Mouse (Mus musculus) heart, embryonic 12.5 days (tissue): ENCODE measurements around the gene Rtn1. TPM values are rescaled to one million over a fixed set of nuclear protein-coding genes. Genes with fewer than 3 reads are reported as not detected.

Experiments used
- ATAC-seq: fragments of 200-750 bp; cut with Nextera tagmentation; 2 replicates; pipeline ENCODE4 v1.8.0; 2017; ENCODE audit warnings: moderate TSS enrichment, moderate library complexity; ENCODE audit not compliant: insufficient number of reproducible peaks, low FRiP score
- H3K27ac ChIP-seq: fragments of 300-500 bp; sonication (generic); 2 replicates; pipeline ENCODE4 v1.5.1; 2016; ENCODE audit warnings: mild to moderate bottlenecking, moderate library complexity; ENCODE audit not compliant: poor library complexity, severe bottlenecking
- H3K27me3 ChIP-seq: fragments of 300-500 bp; sonication (generic); replicated peaks from 2 replicates; pipeline ENCODE4 v1.6.1; 2016; ENCODE audit warnings: mild to moderate bottlenecking, moderate library complexity
- H3K36me3 ChIP-seq: fragments of 300-500 bp; sonication (generic); 2 replicates; pipeline ENCODE4 v1.6.1; 2016; ENCODE audit warnings: mild to moderate bottlenecking, moderate library complexity
- H3K4me1 ChIP-seq: fragments of 300-500 bp; sonication (generic); replicated peaks from 2 replicates; pipeline ENCODE4 v1.6.1; 2016; ENCODE audit warnings: mild to moderate bottlenecking
- H3K4me2 ChIP-seq: fragments of 300-500 bp; sonication (generic); 2 replicates; pipeline ENCODE4 v1.6.1; 2016; ENCODE audit warnings: mild to moderate bottlenecking, moderate library complexity
- H3K4me3 ChIP-seq: fragments of 300-500 bp; sonication (generic); 2 replicates; pipeline ENCODE4 v1.5.1; 2016; ENCODE audit warnings: mild to moderate bottlenecking
- H3K9ac ChIP-seq: fragments of 300-500 bp; sonication (generic); 2 replicates; pipeline ENCODE4 v1.6.1; 2016; ENCODE audit warnings: mild to moderate bottlenecking, moderate library complexity
- H3K9me3 ChIP-seq: fragments of 300-500 bp; sonication (generic); replicated peaks from 2 replicates; pipeline ENCODE4 v1.6.1; 2016; ENCODE audit warnings: mild to moderate bottlenecking, moderate library complexity
- WGBS: fragments of 180-500 bp; shearing (Covaris S2); methylation state at CpG from one replicate; pipeline ENCODE4 v1.1.7; 2016; 5-methylcytosine and 5-hydroxymethylcytosine counted together
- polyA plus RNA-seq: library from polyadenylated mRNA; unstranded; fragments of >200 nt; fragmentation: Nextera tagmentation; extraction: Ambion mirVana; gene quantifications from 2 replicates; pipeline ENCODE4 v1.2.1, GENCODE M21; 2016

Gene Rtn1
- polyA plus RNA-seq, 1 experiment from 2014 or later = 18.4 TPM

- Histone ChIP-seq H3K36me3 (no peaks in the 10 kb centered on the region), H3K4me3 (no peak overlapping the region), H3K4me2 (no peak overlapping the region), H3K9ac (no peak overlapping the region), H3K4me1 (peaks cover 4% of the 10 kb centered on the region; the same call in 1 of the 2 replicates), H3K27ac (no peak overlapping the region), H3K27me3 (no peaks in the 10 kb centered on the region), H3K9me3 (no peaks in the 10 kb centered on the region)
- ATAC-seq = no peak
- 60% methylated on average over 4 of the region's 4 CpGs for WGBS
These were observed 85.1 kb downstream of the Rtn1 start for GRCm38 (mm10) chr12:72323778-72324177.

GRCm38 (mm10) chr12:72315732-72316465, 93.0 kb downstream of the Rtn1 start:
- Histone ChIP-seq H3K27ac (no peak overlapping the region), H3K9ac (no peak overlapping the region), H3K9me3 (no peaks in the 10 kb centered on the region), H3K27me3 (no peaks in the 10 kb centered on the region), H3K4me3 (no peak overlapping the region), H3K4me2 (no peak overlapping the region), H3K36me3 (no peaks in the 10 kb centered on the region), H3K4me1 (no peaks in the 10 kb centered on the region)
- ATAC-seq = no peak
- WGBS = 65% methylated on average over 15 of the region's 15 CpGs

- ATAC-seq = no peak
- 74% methylated on average over 6 of the region's 6 CpGs for WGBS
- Histone ChIP-seq H3K4me2 (no peak overlapping the region), H3K4me3 (no peak overlapping the region), H3K27me3 (peaks cover 7% of the 10 kb centered on the region; the same call in 1 of the 2 replicates), H3K9me3 (no peaks in the 10 kb centered on the region), H3K27ac (no peak overlapping the region), H3K36me3 (no peaks in the 10 kb centered on the region), H3K4me1 (no peaks in the 10 kb centered on the region), H3K9ac (no peak overlapping the region)
These were observed 98.0 kb downstream of the Rtn1 start for GRCm38 (mm10) chr12:72310818-72311217.

- H3K27ac ChIP-seq = no peak overlapping the region
- H3K36me3 ChIP-seq = no peaks in the 10 kb centered on the region
- H3K4me2 ChIP-seq = no peak overlapping the region
- no peak for ATAC-seq
- WGBS = 60% methylated on average over 8 of the region's 8 CpGs
- peaks cover 21% of the 10 kb centered on the region for H3K27me3 ChIP-seq
- no peaks in the 10 kb centered on the region for H3K4me1 ChIP-seq
- H3K4me3 ChIP-seq = no peak overlapping the region
- no peaks in the 10 kb centered on the region for H3K9me3 ChIP-seq
- no peak overlapping the region for H3K9ac ChIP-seq
These were observed 100.3 kb downstream of the Rtn1 start for GRCm38 (mm10) chr12:72308506-72308905.

- WGBS = 81% methylated on average over 11 of the region's 11 CpGs
- no peak overlapping the region for H3K27ac ChIP-seq
- no peak overlapping the region for H3K9ac ChIP-seq
- H3K4me1 ChIP-seq = no peaks in the 10 kb centered on the region
- no peaks in the 10 kb centered on the region for H3K9me3 ChIP-seq
- peaks cover 26% of the 10 kb centered on the region for H3K27me3 ChIP-seq
- ATAC-seq = no peak
- no peak overlapping the region for H3K4me3 ChIP-seq
- no peak overlapping the region for H3K4me2 ChIP-seq
- H3K36me3 ChIP-seq = no peaks in the 10 kb centered on the region
These were observed 102.6 kb downstream of the Rtn1 start for GRCm38 (mm10) chr12:72306281-72306680.

- Histone ChIP-seq H3K9ac (no peak overlapping the region), H3K27me3 (peaks cover 26% of the 10 kb centered on the region), H3K4me3 (no peak overlapping the region), H3K4me2 (no peak overlapping the region), H3K4me1 (no peaks in the 10 kb centered on the region), H3K9me3 (no peaks in the 10 kb centered on the region), H3K36me3 (no peaks in the 10 kb centered on the region), H3K27ac (no peak overlapping the region)
- ATAC-seq = no peak
- 63% methylated on average over 5 of the region's 5 CpGs for WGBS
These were observed 103.4 kb downstream of the Rtn1 start for GRCm38 (mm10) chr12:72305421-72305820.

- Histone ChIP-seq H3K4me1 (no peaks in the 10 kb centered on the region), H3K4me3 (no peak overlapping the region), H3K9me3 (no peaks in the 10 kb centered on the region), H3K27me3 (peaks cover 26% of the 10 kb centered on the region), H3K4me2 (no peak overlapping the region), H3K27ac (no peak overlapping the region), H3K36me3 (no peaks in the 10 kb centered on the region), H3K9ac (no peak overlapping the region)
- no peak for ATAC-seq
- WGBS = 61% methylated on average over 5 of the region's 5 CpGs
These were observed 103.9 kb downstream of the Rtn1 start for GRCm38 (mm10) chr12:72304985-72305384.

- H3K9ac ChIP-seq = no peak overlapping the region
- H3K9me3 ChIP-seq = no peaks in the 10 kb centered on the region
- H3K36me3 ChIP-seq = no peaks in the 10 kb centered on the region
- peaks cover 26% of the 10 kb centered on the region for H3K27me3 ChIP-seq
- no peak overlapping the region for H3K27ac ChIP-seq
- ATAC-seq = no peak
- H3K4me3 ChIP-seq = no peak overlapping the region
- no peak overlapping the region for H3K4me2 ChIP-seq
- H3K4me1 ChIP-seq = no peaks in the 10 kb centered on the region
- 73% methylated on average over 5 of the region's 5 CpGs for WGBS
These were observed 104.5 kb downstream of the Rtn1 start for GRCm38 (mm10) chr12:72304347-72304688.

- H3K9me3 ChIP-seq = no peaks in the 10 kb centered on the region
- WGBS = 65% methylated on average over 37 of the region's 37 CpGs
- no peaks in the 10 kb centered on the region for H3K4me1 ChIP-seq
- no peaks in the 10 kb centered on the region for H3K36me3 ChIP-seq
- H3K9ac ChIP-seq = no peak overlapping the region
- no peak overlapping the region for H3K27ac ChIP-seq
- no peak for ATAC-seq
- H3K4me3 ChIP-seq = no peak overlapping the region
- H3K27me3 ChIP-seq = peaks cover 26% of the 10 kb centered on the region
- H3K4me2 ChIP-seq = no peak overlapping the region
These were observed 105.1 kb downstream of the Rtn1 start for GRCm38 (mm10) chr12:72303624-72304346.

- 61% methylated on average over 8 of the region's 8 CpGs for WGBS
- no peak for ATAC-seq
- no peak overlapping the region for H3K27ac ChIP-seq
- no peak overlapping the region for H3K4me3 ChIP-seq
- H3K27me3 ChIP-seq = peaks cover 19% of the 10 kb centered on the region
- no peaks in the 10 kb centered on the region for H3K4me1 ChIP-seq
- no peaks in the 10 kb centered on the region for H3K9me3 ChIP-seq
- no peak overlapping the region for H3K4me2 ChIP-seq
- H3K9ac ChIP-seq = no peak overlapping the region
- H3K36me3 ChIP-seq = no peaks in the 10 kb centered on the region
These were observed 107.4 kb downstream of the Rtn1 start for GRCm38 (mm10) chr12:72301431-72301830.

- Histone ChIP-seq H3K4me3 (no peak overlapping the region), H3K4me2 (no peak overlapping the region), H3K36me3 (no peaks in the 10 kb centered on the region), H3K27me3 (peaks cover 19% of the 10 kb centered on the region), H3K27ac (no peak overlapping the region), H3K9me3 (no peaks in the 10 kb centered on the region), H3K4me1 (no peaks in the 10 kb centered on the region), H3K9ac (no peak overlapping the region)
- ATAC-seq = no peak
- WGBS = 74% methylated on average over 8 of the region's 8 CpGs
These were observed 107.9 kb downstream of the Rtn1 start for GRCm38 (mm10) chr12:72300971-72301370.
